Mouse (Mus musculus) erythroblast, embryonic 14.5 days (primary cell): ENCODE data around the gene Egflam.

ENCODE experiments used
- GATA1 ChIP-seq: IDR thresholded peaks from 2 replicates; pipeline ENCODE4 v1.6.1; 2012; ENCODE audit warnings: low read length, inconsistent platforms, mixed read lengths
- TAL1 ChIP-seq: IDR thresholded peaks from 3 replicates; pipeline ENCODE4 v1.6.1; 2012; ENCODE audit warnings: low read length, inconsistent platforms, mixed read lengths

DNA sequence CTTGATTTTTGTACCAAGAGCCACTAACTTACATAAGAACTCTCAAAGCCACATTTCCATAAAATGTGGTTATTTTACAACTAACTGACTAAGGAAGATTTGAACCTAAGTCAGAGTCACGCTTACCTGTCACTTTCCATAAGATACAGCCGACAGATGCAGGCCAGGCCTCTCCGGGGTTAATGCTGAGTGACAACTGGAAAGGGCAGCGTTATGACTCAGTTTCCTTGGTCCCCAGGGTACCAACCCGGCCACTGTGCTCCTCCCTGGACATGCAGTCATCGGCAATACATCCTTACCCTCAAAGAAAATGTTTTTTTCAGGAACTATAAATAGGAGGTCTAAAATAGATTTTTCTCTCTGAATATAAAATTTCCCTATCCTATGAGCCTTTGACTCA lies 197.9 kb downstream of the Egflam start:
- TF ChIP-seq GATA1 (no peak), TAL1 (no peak)
